ENCODE assay signal across 8 mouse cellular contexts in genomic region chr13:31556964-31557767, GRCm38 (mm10). TPM values are rescaled to one million over a fixed set of nuclear protein-coding genes. Genes with fewer than 3 reads are reported as not detected.
A peak's percentile ranks its signal among the peaks of the same experiment; 100 is the strongest.
DNase-seq lines count a peak whose midpoint lies in the region; ATAC-seq and TF ChIP-seq lines count a peak whose summit lies in the region.

No protein-coding gene starts in this region.

- no peak overlapping the region for H3ac ChIP-seq in myocyte (ENCODE audit: control insufficient read depth, insufficient read length)

- TF ChIP-seq POLR2A in myocyte (IDR thresholded peaks at IDR 0.05; ENCODE audit: insufficient read length, low read depth): no peak

- no peak overlapping the region for H3K27ac ChIP-seq in kidney, embryonic 15.5 days
- no peak overlapping the region for H3K27ac ChIP-seq in embryonic facial prominence, embryonic 13.5 days
- H3K27ac ChIP-seq in kidney, postnatal 0 days: no peak overlapping the region

- no peak overlapping the region for H3K9ac ChIP-seq in kidney, embryonic 15.5 days
- no peak overlapping the region for H3K9ac ChIP-seq in embryonic facial prominence, embryonic 13.5 days
- H3K9ac ChIP-seq in kidney, postnatal 0 days (ENCODE audit: low read depth, low read length): 0 out of 2 replicates have a peak overlapping the region, but pooled peaks have one; percentile 65

- 3% methylated on average over 24 of the region's 24 CpGs for WGBS in kidney, embryonic 15.5 days
- 6% methylated on average over 24 of the region's 24 CpGs for WGBS in embryonic facial prominence, embryonic 13.5 days
- WGBS in kidney, postnatal 0 days: 6% methylated on average over 24 of the region's 24 CpGs

- DNase-seq in kidney, postnatal 14 days: no peak
- no peak for DNase-seq in kidney, postnatal 0 days (ENCODE audit: low spot score)
- no peak for DNase-seq in retina, postnatal 1 day
- DNase-seq in urinary bladder, postnatal 14 days (ENCODE audit: low spot score): no peak
- no peak for DNase-seq in thymus, postnatal 14 days

- no peak for TF ChIP-seq CTCF in kidney, postnatal 0 days (IDR thresholded peaks at IDR 0.05; ENCODE audit: low read depth)

- H3K36me3 ChIP-seq in kidney, embryonic 15.5 days: no peaks in the 10 kb centered on the region
- no peaks in the 10 kb centered on the region for H3K36me3 ChIP-seq in embryonic facial prominence, embryonic 13.5 days
- no peaks in the 10 kb centered on the region for H3K36me3 ChIP-seq in kidney, postnatal 0 days (ENCODE audit: insufficient read depth, low read length)
- no peaks in the 10 kb centered on the region for H3K36me3 ChIP-seq in myocyte (ENCODE audit: control insufficient read depth, insufficient read depth)

- no peak for ATAC-seq in kidney, embryonic 15.5 days (replicated peaks; ENCODE audit: low FRiP score)
- ATAC-seq in embryonic facial prominence, embryonic 13.5 days (ENCODE audit: insufficient number of reproducible peaks, insufficient read depth, low FRiP score, low TSS enrichment, low read depth): no peak
- ATAC-seq in kidney, postnatal 0 days (replicated peaks; ENCODE audit: low FRiP score, low read depth): no peak

- no peaks in the 10 kb centered on the region for H3K9me3 ChIP-seq in kidney, embryonic 15.5 days (replicated peaks)
- no peaks in the 10 kb centered on the region for H3K9me3 ChIP-seq in embryonic facial prominence, embryonic 13.5 days
- H3K9me3 ChIP-seq in kidney, postnatal 0 days (replicated peaks; ENCODE audit: low read length): no peaks in the 10 kb centered on the region

- H3K79me2 ChIP-seq in myocyte (ENCODE audit: control insufficient read depth, insufficient read depth): no peaks in the 10 kb centered on the region

- peak overlapping the region; percentile 60 for H3K4me3 ChIP-seq in kidney, embryonic 15.5 days (replicated peaks)
- H3K4me3 ChIP-seq in embryonic facial prominence, embryonic 13.5 days: peak overlapping the region; percentile 65
- H3K4me3 ChIP-seq in kidney, postnatal 0 days (replicated peaks; ENCODE audit: low read depth, low read length): peak overlapping the region; percentile 59
- no peak overlapping the region for H3K4me3 ChIP-seq in myocyte

- H3K4me2 ChIP-seq in kidney, embryonic 15.5 days: peak overlapping the region; percentile 100
- peak overlapping the region; percentile 100 for H3K4me2 ChIP-seq in embryonic facial prominence, embryonic 13.5 days
- H3K4me2 ChIP-seq in kidney, postnatal 0 days (ENCODE audit: low read length): peak overlapping the region; percentile 98
- peak overlapping the region; percentile 100 for H3K4me2 ChIP-seq in myocyte (ENCODE audit: low read depth)

- peaks cover 91% of the 10 kb centered on the region for H3K27me3 ChIP-seq in kidney, embryonic 15.5 days
- peaks cover 89% of the 10 kb centered on the region for H3K27me3 ChIP-seq in embryonic facial prominence, embryonic 13.5 days
- peaks cover 68% of the 10 kb centered on the region for H3K27me3 ChIP-seq in kidney, postnatal 0 days (ENCODE audit: insufficient read depth, low read length)
- H3K27me3 ChIP-seq in myocyte (ENCODE audit: control insufficient read depth, insufficient read depth, insufficient read length): no peaks in the 10 kb centered on the region

- peaks cover 30% of the 10 kb centered on the region for H3K4me1 ChIP-seq in kidney, embryonic 15.5 days
- peaks cover 32% of the 10 kb centered on the region for H3K4me1 ChIP-seq in embryonic facial prominence, embryonic 13.5 days
- peaks cover 30% of the 10 kb centered on the region for H3K4me1 ChIP-seq in kidney, postnatal 0 days (replicated peaks; ENCODE audit: insufficient read depth, low read length)

TF ChIP-seq in myocyte, 11 proteins besides CTCF, POLR2A, EP300 and RAD21:
- TF ChIP-seq MYOG (IDR thresholded peaks at IDR 0.05; ENCODE audit: control insufficient read depth in 1 of 3, insufficient read depth in 1 of 3, insufficient read length in 2 of 3, low read depth in 2 of 3): no peak
- TF ChIP-seq USF1 (IDR thresholded peaks at IDR 0.05; ENCODE audit: low read depth): no peak
- TF ChIP-seq CEBPB (IDR thresholded peaks at IDR 0.05; ENCODE audit: insufficient read depth, poor library complexity, severe bottlenecking): no peak
- TF ChIP-seq TCF3 (IDR thresholded peaks at IDR 0.05; ENCODE audit: insufficient read length, low read depth): no peak
- TF ChIP-seq SRF (IDR thresholded peaks at IDR 0.05; ENCODE audit: control insufficient read depth, insufficient read length, low read depth): no peak
- no peak for TF ChIP-seq TCF12 (IDR thresholded peaks at IDR 0.05; ENCODE audit: insufficient read depth, poor library complexity, severe bottlenecking)
- TF ChIP-seq MYOD1 (IDR thresholded peaks at IDR 0.05; ENCODE audit: control insufficient read depth in 1 of 3, insufficient read length in 2 of 3, low read depth in 2 of 3): no peak
- TF ChIP-seq MAX (IDR thresholded peaks at IDR 0.05; ENCODE audit: low read depth): no peak
- no peak for TF ChIP-seq POLR2AphosphoS2 (IDR thresholded peaks at IDR 0.05; ENCODE audit: insufficient read length, low read depth)
- no peak for TF ChIP-seq REST (IDR thresholded peaks at IDR 0.05; ENCODE audit: insufficient read depth, insufficient read length)
- no peak for TF ChIP-seq E2F4 (IDR thresholded peaks at IDR 0.05; ENCODE audit: insufficient read depth)

RNA-seq across cellular contexts. Expression of gene Foxq1, which starts 1.2 kb away (rescaled TPM):
- polyA plus RNA-seq in kidney, embryonic 15.5 days (2015; fragmentation: Nextera tagmentation; extraction: Ambion mirVana): 3.9 and 4.0 TPM in 2 replicates
- polyA plus RNA-seq in embryonic facial prominence, embryonic 13.5 days (2015; fragmentation: Nextera tagmentation; extraction: Ambion mirVana): 0.58 and 1.0 TPM in 2 replicates
- 7.3 and 11.2 TPM in 2 replicates for polyA plus RNA-seq in kidney, postnatal 0 days (2015; fragmentation: Nextera tagmentation; extraction: Ambion mirVana)
- 2.4 TPM for polyA plus RNA-seq in myocyte (2012; fragmentation: generic; extraction: Trizol)

RNA-seq across cellular contexts. Expression of gene A530084C06Rik, which starts 2.0 kb away (rescaled TPM):
- polyA plus RNA-seq in kidney, embryonic 15.5 days (2015; fragmentation: Nextera tagmentation; extraction: Ambion mirVana): not detected in 2 replicates
- not detected in 2 replicates for polyA plus RNA-seq in embryonic facial prominence, embryonic 13.5 days (2015; fragmentation: Nextera tagmentation; extraction: Ambion mirVana)
- not detected in 2 replicates for polyA plus RNA-seq in kidney, postnatal 0 days (2015; fragmentation: Nextera tagmentation; extraction: Ambion mirVana)
- polyA plus RNA-seq in myocyte (2012; fragmentation: generic; extraction: Trizol): not detected
